Mouse (Mus musculus) forebrain, postnatal 0 days (tissue): ENCODE results near the gene Prim2. TPM values are rescaled to one million over a fixed set of nuclear protein-coding genes. Genes with fewer than 3 reads are reported as not detected.
A peak's percentile ranks its signal among the peaks of the same experiment; 100 is the strongest.

Experiments used
- ATAC-seq: fragments of 200-750 bp; cut with Nextera tagmentation; 2 replicates; pipeline ENCODE4 v1.8.0; 2017; ENCODE audit warnings: mild to moderate bottlenecking, moderate library complexity
- DNase-seq: peaks from one replicate; pipeline ENCODE4 v3.0.0-alpha.2; 2015
- H3K27ac ChIP-seq: fragments of 300-500 bp; sonication (generic); 2 replicates; pipeline ENCODE4 v1.5.1; 2014; ENCODE audit warnings: low read depth, mild to moderate bottlenecking, antibody characterized with exemption, low read length, moderate library complexity, mixed read lengths
- H3K27me3 ChIP-seq: fragments of 300-500 bp; sonication (generic); 2 replicates; pipeline ENCODE4 v1.6.1; 2014; ENCODE audit warnings: mild to moderate bottlenecking, low read length, mixed read lengths; ENCODE audit not compliant: insufficient read depth
- H3K36me3 ChIP-seq: fragments of 300-500 bp; sonication (generic); 2 replicates; pipeline ENCODE4 v1.6.1; 2014; ENCODE audit warnings: mild to moderate bottlenecking, moderate library complexity; ENCODE audit not compliant: insufficient read depth
- H3K4me1 ChIP-seq: fragments of 300-500 bp; sonication (generic); 2 replicates; pipeline ENCODE4 v1.6.1; 2014; ENCODE audit warnings: antibody characterized with exemption; ENCODE audit not compliant: insufficient read depth
- H3K4me2 ChIP-seq: fragments of 300-500 bp; sonication (generic); 2 replicates; pipeline ENCODE4 v1.6.1; 2014; ENCODE audit warnings: low read depth, mild to moderate bottlenecking, moderate library complexity
- H3K4me3 ChIP-seq: fragments of 300-500 bp; sonication (generic); 2 replicates; pipeline ENCODE4 v1.5.1; 2014; ENCODE audit warnings: low read depth, low read length, mixed read lengths
- H3K9ac ChIP-seq: fragments of 300-500 bp; sonication (generic); 2 replicates; pipeline ENCODE4 v1.6.1; 2014; ENCODE audit warnings: mild to moderate bottlenecking
- H3K9me3 ChIP-seq: fragments of 300-500 bp; sonication (generic); 2 replicates; pipeline ENCODE4 v1.6.1; 2016; ENCODE audit warnings: low read length
- CTCF ChIP-seq: sonication (generic); IDR thresholded peaks from 2 replicates; pipeline ENCODE4 v1.5.1; 2016; ENCODE audit warnings: antibody characterized with exemption, control low read depth, low read depth
- WGBS: fragments of 180-500 bp; shearing (Covaris S2); extraction: QIAGEN DNeasy Blood & Tissue Kit; methylation state at CpG from one replicate; pipeline ENCODE4 v1.1.7; 2014; 5-methylcytosine and 5-hydroxymethylcytosine counted together
- polyA plus RNA-seq: library from polyadenylated mRNA; unstranded; fragments of >200 nt; fragmentation: Nextera tagmentation; extraction: Ambion mirVana; gene quantifications from 2 replicates; pipeline ENCODE4 v1.2.1, GENCODE M21; 2015
- total RNA-seq: library from RNA; depleted of rRNA; stranded (reverse); fragments of >200 nt; gene quantifications from 2 replicates; pipeline ENCODE4 v1.2.3, GENCODE M21; 2014

The Prim2 gene
- total and polyA plus RNA-seq, 2 experiments from 2014 or later, result 18.3 to 26.9 TPM

DNA sequence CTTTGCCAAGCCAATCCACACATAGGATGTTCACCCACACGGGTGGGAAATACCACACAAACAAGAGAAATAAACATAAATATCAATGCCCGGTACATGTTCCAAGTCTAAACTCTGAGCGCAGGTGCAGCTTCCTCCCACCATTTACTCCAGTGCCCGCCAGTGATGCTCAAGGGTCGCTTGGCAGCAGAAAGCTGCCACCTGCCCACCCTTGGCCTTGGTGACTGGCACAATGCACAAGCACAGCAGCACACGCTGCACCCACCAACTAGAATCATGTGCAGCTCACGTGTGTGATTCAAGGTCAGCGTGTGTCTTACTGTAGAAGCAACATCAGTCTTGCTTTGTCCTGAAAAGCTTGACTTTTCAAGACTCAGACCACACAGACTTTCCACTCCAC, 199.4 kb downstream of the Prim2 start:
- no peak for ATAC-seq
- no peaks in the 10 kb centered on the region for H3K27me3 ChIP-seq
- no peak overlapping the region for H3K4me3 ChIP-seq
- 87% methylated on average over 8 of the region's 8 CpGs for WGBS
- no peak overlapping the region for H3K9ac ChIP-seq
- no peak for DNase-seq
- H3K4me2 ChIP-seq, result no peak overlapping the region
- no peaks in the 10 kb centered on the region for H3K4me1 ChIP-seq
- no peak for TF ChIP-seq CTCF
- no peaks in the 10 kb centered on the region for H3K9me3 ChIP-seq
- H3K27ac ChIP-seq, result no peak overlapping the region
- no peaks in the 10 kb centered on the region for H3K36me3 ChIP-seq

- 54% methylated on average over 5 of the region's 5 CpGs for WGBS
- Histone ChIP-seq H3K9ac (no peak overlapping the region), H3K4me3 (no peak overlapping the region), H3K4me1 (no peaks in the 10 kb centered on the region), H3K4me2 (no peak overlapping the region), H3K36me3 (no peaks in the 10 kb centered on the region), H3K27ac (no peak overlapping the region), H3K27me3 (no peaks in the 10 kb centered on the region), H3K9me3 (no peaks in the 10 kb centered on the region)
- DNase-seq, result no peak
- TF ChIP-seq CTCF, result no peak
- ATAC-seq, result no peak
These were observed 205.4 kb downstream of the Prim2 start for GRCm38 (mm10) chr1:33464234-33464633.

- Histone ChIP-seq H3K4me2 (no peak overlapping the region), H3K27ac (no peak overlapping the region), H3K9ac (no peak overlapping the region), H3K27me3 (no peaks in the 10 kb centered on the region), H3K4me1 (no peaks in the 10 kb centered on the region), H3K36me3 (no peaks in the 10 kb centered on the region), H3K9me3 (no peaks in the 10 kb centered on the region), H3K4me3 (no peak overlapping the region)
- DNase-seq, result no peak
- ATAC-seq, result no peak
- no peak for TF ChIP-seq CTCF
- 89% methylated on average over 8 of the region's 8 CpGs for WGBS
These were observed 208.9 kb downstream of the Prim2 start for GRCm38 (mm10) chr1:33460703-33461102.

DNA sequence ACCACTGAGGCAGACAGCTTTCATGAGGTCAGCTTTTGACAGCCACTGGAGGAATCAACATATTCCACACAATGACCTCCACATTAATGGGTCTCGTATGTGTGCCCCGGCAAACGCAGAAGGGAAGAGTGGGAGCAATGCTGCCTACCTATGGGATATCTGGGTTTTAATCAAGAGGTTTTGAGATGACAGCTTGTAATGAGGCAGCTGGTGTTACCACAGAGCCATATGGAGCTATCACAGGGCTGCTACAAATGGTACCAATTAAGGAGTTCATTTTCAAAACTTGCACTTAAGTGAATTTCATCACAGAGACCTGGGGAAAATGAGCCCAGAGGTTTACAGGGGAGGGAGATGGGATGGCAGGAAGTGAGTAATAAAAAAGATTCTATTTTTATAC, 209.3 kb downstream of the Prim2 start:
- H3K4me2 ChIP-seq, result no peak overlapping the region

GRCm38 (mm10) chr1:33458950-33459349, 210.6 kb downstream of the Prim2 start:
- no peak for DNase-seq
- no peaks in the 10 kb centered on the region for H3K36me3 ChIP-seq
- no peak overlapping the region for H3K4me2 ChIP-seq
- no peaks in the 10 kb centered on the region for H3K4me1 ChIP-seq
- ATAC-seq, result no peak
- H3K9ac ChIP-seq, result no peak overlapping the region
- H3K27me3 ChIP-seq, result no peaks in the 10 kb centered on the region
- H3K9me3 ChIP-seq, result no peaks in the 10 kb centered on the region
- no peak overlapping the region for H3K27ac ChIP-seq
- H3K4me3 ChIP-seq, result no peak overlapping the region
- no peak for TF ChIP-seq CTCF
- 76% methylated on average over 3 of the region's 3 CpGs for WGBS

More for the DNA sequence above, 209.3 kb downstream of the Prim2 start:
- H3K9me3 ChIP-seq, result no peaks in the 10 kb centered on the region
- 56% methylated on average over 3 of the region's 3 CpGs for WGBS
- DNase-seq (peak; percentile 35), ATAC-seq (peak; percentile 42; the same call in 1 of the 2 replicates)
- no peaks in the 10 kb centered on the region for H3K36me3 ChIP-seq
- no peaks in the 10 kb centered on the region for H3K27me3 ChIP-seq
- no peak overlapping the region for H3K9ac ChIP-seq
- no peaks in the 10 kb centered on the region for H3K4me1 ChIP-seq
- no peak overlapping the region for H3K27ac ChIP-seq
- H3K4me3 ChIP-seq, result no peak overlapping the region
- TF ChIP-seq CTCF, result no peak

DNA sequence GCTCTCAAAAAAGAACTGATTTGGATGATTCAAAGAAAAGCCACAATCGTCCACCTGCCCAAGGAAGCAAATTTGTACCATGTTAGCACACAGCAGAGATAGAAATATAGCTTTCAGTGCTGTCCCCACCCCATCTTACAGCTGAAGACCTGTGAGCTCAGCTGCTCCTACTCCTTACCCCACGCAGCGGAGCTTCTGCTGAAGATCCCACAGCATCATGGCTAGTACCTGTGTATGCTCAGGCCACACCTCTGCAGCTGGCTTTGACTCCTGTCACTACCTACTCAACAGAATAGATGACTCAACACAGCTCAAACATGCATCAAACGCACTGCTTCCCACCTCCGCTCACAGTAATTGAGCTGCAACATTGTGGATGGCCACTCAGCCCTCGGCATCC, 215.3 kb downstream of the Prim2 start:
- Histone ChIP-seq H3K27ac (no peak overlapping the region), H3K4me3 (no peak overlapping the region), H3K27me3 (no peaks in the 10 kb centered on the region), H3K4me2 (no peak overlapping the region), H3K9me3 (no peaks in the 10 kb centered on the region), H3K4me1 (no peaks in the 10 kb centered on the region), H3K9ac (no peak overlapping the region), H3K36me3 (no peaks in the 10 kb centered on the region)
- DNase-seq, result no peak
- WGBS, result 93% methylated on average over 6 of the region's 6 CpGs
- no peak for ATAC-seq
- no peak for TF ChIP-seq CTCF

- no peak for ATAC-seq
- no peak for TF ChIP-seq CTCF
- no peak overlapping the region for H3K9ac ChIP-seq
These were observed 216.3 kb downstream of the Prim2 start for GRCm38 (mm10) chr1:33453299-33453698.

DNA sequence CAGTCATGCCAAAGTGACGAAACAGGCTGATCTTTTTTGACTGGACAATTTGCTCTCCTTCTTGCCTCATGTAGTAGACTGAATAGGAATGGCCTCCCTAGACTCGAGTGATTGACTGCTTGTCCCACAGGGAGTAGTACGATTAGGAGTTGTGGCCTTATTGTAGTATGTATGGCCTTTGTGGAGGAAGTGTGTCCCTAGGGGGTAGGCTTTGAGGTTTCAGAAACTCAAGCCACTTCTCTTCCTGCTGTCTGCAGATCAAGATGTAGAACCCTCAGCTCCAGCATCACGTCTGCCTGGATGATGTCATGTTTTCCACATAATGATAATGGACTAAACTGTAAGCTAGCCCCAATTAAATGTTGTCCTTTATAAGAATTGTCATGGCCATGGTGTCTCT, 222.4 kb downstream of the Prim2 start:
- TF ChIP-seq CTCF, result no peak

More at GRCm38 (mm10) chr1:33453299-33453698, 216.3 kb downstream of the Prim2 start:
- Histone ChIP-seq H3K36me3 (no peaks in the 10 kb centered on the region), H3K4me3 (no peak overlapping the region), H3K4me2 (no peak overlapping the region), H3K27ac (no peak overlapping the region), H3K4me1 (no peaks in the 10 kb centered on the region), H3K9me3 (no peaks in the 10 kb centered on the region), H3K27me3 (no peaks in the 10 kb centered on the region)
- DNase-seq, result no peak
- WGBS, result 84% methylated on average over 9 of the region's 9 CpGs

More for the DNA sequence above, 222.4 kb downstream of the Prim2 start:
- no peak for DNase-seq
- no peaks in the 10 kb centered on the region for H3K4me1 ChIP-seq
- H3K27ac ChIP-seq, result no peak overlapping the region
- no peak overlapping the region for H3K9ac ChIP-seq
- 69% methylated on average over 4 of the region's 4 CpGs for WGBS
- ATAC-seq, result no peak
- H3K4me2 ChIP-seq, result no peak overlapping the region
- no peaks in the 10 kb centered on the region for H3K27me3 ChIP-seq
- H3K36me3 ChIP-seq, result no peaks in the 10 kb centered on the region
- H3K4me3 ChIP-seq, result no peak overlapping the region
- no peaks in the 10 kb centered on the region for H3K9me3 ChIP-seq
